Mouse (Mus musculus) lung, postnatal 10 days (tissue): ENCODE data around the gene Mum1.
"Not testable (repeated sequence)": the region's sequence is repeated elsewhere in the genome, so short reads cannot be mapped to it uniquely, and the experiment has no call there.

Experiments used
- DNase-seq: peaks from one replicate; pipeline ENCODE4 v3.0.0; 2021

Mum1 gene

GRCm38 (mm10) chr10:80208841-80209371 is 17.3 kb upstream of the Mum1 start:
- no peak for DNase-seq

- not testable (repeated sequence) for DNase-seq
Measured at GRCm38 (mm10) chr10:80211547-80212103, 14.6 kb upstream of the Mum1 start.

GRCm38 (mm10) chr10:80215048-80215772 is 11.0 kb upstream of the Mum1 start:
- DNase-seq = no peak

- DNase-seq = no peak
Measured at GRCm38 (mm10) chr10:80220676-80221075, 5.6 kb upstream of the Mum1 start.

GRCm38 (mm10) chr10:80223137-80223536 is 3.1 kb upstream of the Mum1 start:
- not testable (repeated sequence) for DNase-seq

- no peak for DNase-seq
Measured at GRCm38 (mm10) chr10:80226071-80226415, 191 bp upstream of the Mum1 start.

GRCm38 (mm10) chr10:80227166-80227539 is 919 bp downstream of the Mum1 start:
- no peak for DNase-seq

- no peak for DNase-seq
Measured at GRCm38 (mm10) chr10:80227877-80228775, 1.9 kb downstream of the Mum1 start.

GRCm38 (mm10) chr10:80236145-80236825 is 10.1 kb downstream of the Mum1 start:
- DNase-seq = no peak

GRCm38 (mm10) chr10:80237020-80237419 is 10.8 kb downstream of the Mum1 start:
- DNase-seq = no peak

GRCm38 (mm10) chr10:80238306-80238705 is 12.1 kb downstream of the Mum1 start:
- DNase-seq = no peak

GRCm38 (mm10) chr10:80239791-80240190 is 13.6 kb downstream of the Mum1 start:
- DNase-seq = no peak

- DNase-seq = no peak
Measured at GRCm38 (mm10) chr10:80242088-80242487, 15.9 kb downstream of the Mum1 start.

GRCm38 (mm10) chr10:80242607-80243006 is 16.4 kb downstream of the Mum1 start:
- DNase-seq = no peak

GRCm38 (mm10) chr10:80244791-80245399 is 18.7 kb downstream of the Mum1 start:
- peak; percentile 61 for DNase-seq

GRCm38 (mm10) chr10:80245600-80245999 is 19.4 kb downstream of the Mum1 start:
- peak; percentile 91 for DNase-seq

GRCm38 (mm10) chr10:80247849-80248248 is 21.6 kb downstream of the Mum1 start:
- no peak for DNase-seq

- DNase-seq = not testable (repeated sequence)
Measured at GRCm38 (mm10) chr10:80248437-80248836, 22.2 kb downstream of the Mum1 start.

GRCm38 (mm10) chr10:80248971-80249640 is 22.9 kb downstream of the Mum1 start, which contains the start of gene Ndufs7:
TSS of gene Ndufs7 (plus strand) at chr10:80249121.
- peak; percentile 97 for DNase-seq

- no peak for DNase-seq
Measured at GRCm38 (mm10) chr10:80250059-80250458, 23.8 kb downstream of the Mum1 start.

- no peak for DNase-seq
Measured at GRCm38 (mm10) chr10:80250573-80250972, 24.3 kb downstream of the Mum1 start.

- no peak for DNase-seq
Measured at GRCm38 (mm10) chr10:80252011-80252410, 25.8 kb downstream of the Mum1 start.
